Mouse (Mus musculus): ENCODE results near the gene Oxld1.

GRCm38 (mm10) chr11:120445475-120445874 is 12.4 kb downstream of the Oxld1 start:
- TF ChIP-seq CTCF (IDR thresholded peaks at IDR 0.05; ENCODE audit: insufficient read depth, low read length) (no peak), POLR2A (IDR thresholded peaks at IDR 0.05; ENCODE audit: borderline replicate concordance, extremely low read depth, low read depth, low read length) (no peak)
